Mouse (Mus musculus) megakaryocyte, embryonic 14.5 days (primary cell): ENCODE data around the gene Pik3c2g. TPM values are rescaled to one million over a fixed set of nuclear protein-coding genes. Genes with fewer than 3 reads are reported as not detected.

Source experiments
- H3K27me3 ChIP-seq: replicated peaks from 2 replicates; pipeline ENCODE3; 2012; ENCODE audit warnings: inconsistent platforms
- H3K36me3 ChIP-seq: replicated peaks from 2 replicates; pipeline ENCODE3; 2012; ENCODE audit warnings: low read length, inconsistent platforms, mixed read lengths
- H3K4me1 ChIP-seq: 2 replicates; pipeline ENCODE4 v1.6.1; 2012; ENCODE audit warnings: inconsistent platforms
- H3K4me3 ChIP-seq: replicated peaks from 2 replicates; pipeline ENCODE3; 2012; ENCODE audit warnings: moderate library complexity, mild to moderate bottlenecking, inconsistent platforms
- H3K9me3 ChIP-seq: 2 replicates; pipeline ENCODE4 v1.6.1; 2012; ENCODE audit warnings: inconsistent platforms
- FLI1 ChIP-seq: IDR thresholded peaks from 2 replicates; pipeline ENCODE4 v1.6.1; 2012; ENCODE audit warnings: low read length, inconsistent platforms, mixed read lengths
- GATA1 ChIP-seq: IDR thresholded peaks from 3 replicates; pipeline ENCODE4 v1.6.1; 2012; ENCODE audit warnings: mixed read lengths, low read length, inconsistent platforms, borderline replicate concordance
- polyA plus RNA-seq: library from polyadenylated mRNA; stranded (reverse); fragments of >175 nt; gene quantifications from 2 replicates; pipeline ENCODE4 v1.2.3, GENCODE M21; 2012; ENCODE audit warnings: low replicate concordance; ENCODE audit not compliant: insufficient read depth

Gene Pik3c2g
- polyA plus RNA-seq, 1 experiment, result not detected

GRCm38 (mm10) chr6:139953596-139953995 lies 366.6 kb downstream of the Pik3c2g start:
- TF ChIP-seq GATA1 (no peak), FLI1 (no peak)
- no peaks in the 10 kb centered on the region for H3K4me1 ChIP-seq

GRCm38 (mm10) chr6:139957531-139958241 lies 370.7 kb downstream of the Pik3c2g start:
- no peak overlapping the region for H3K4me3 ChIP-seq
- TF ChIP-seq GATA1, result no peak
- TF ChIP-seq FLI1, result no peak
- H3K4me1 ChIP-seq, result no peaks in the 10 kb centered on the region
- H3K27me3 ChIP-seq, result no peaks in the 10 kb centered on the region
- peaks cover 25% of the 10 kb centered on the region; the same call in 1 of the 2 replicates for H3K9me3 ChIP-seq
- H3K36me3 ChIP-seq, result no peaks in the 10 kb centered on the region

More at GRCm38 (mm10) chr6:139953596-139953995, 366.6 kb downstream of the Pik3c2g start:
- Histone ChIP-seq H3K4me3 (no peak overlapping the region), H3K9me3 (peaks cover 19% of the 10 kb centered on the region; the same call in 1 of the 2 replicates), H3K36me3 (no peaks in the 10 kb centered on the region), H3K27me3 (no peaks in the 10 kb centered on the region)

- H3K36me3 ChIP-seq, result no peaks in the 10 kb centered on the region
- no peaks in the 10 kb centered on the region for H3K27me3 ChIP-seq
- TF ChIP-seq GATA1 (no peak), FLI1 (no peak)
- H3K4me3 ChIP-seq, result no peak overlapping the region
- peaks cover 24% of the 10 kb centered on the region; the same call in 1 of the 2 replicates for H3K9me3 ChIP-seq
- H3K4me1 ChIP-seq, result no peaks in the 10 kb centered on the region
Observed at GRCm38 (mm10) chr6:139963775-139964174, 376.8 kb downstream of the Pik3c2g start.

- no peak for TF ChIP-seq GATA1
- no peaks in the 10 kb centered on the region for H3K36me3 ChIP-seq
- peaks cover 19% of the 10 kb centered on the region; the same call in 1 of the 2 replicates for H3K9me3 ChIP-seq
- H3K4me1 ChIP-seq, result no peaks in the 10 kb centered on the region
- no peaks in the 10 kb centered on the region for H3K27me3 ChIP-seq
- no peak overlapping the region for H3K4me3 ChIP-seq
Observed at GRCm38 (mm10) chr6:139964895-139965294, 377.9 kb downstream of the Pik3c2g start.

- H3K36me3 ChIP-seq, result no peaks in the 10 kb centered on the region
- H3K4me3 ChIP-seq, result no peak overlapping the region
- H3K4me1 ChIP-seq, result no peaks in the 10 kb centered on the region
- H3K9me3 ChIP-seq, result peaks cover 26% of the 10 kb centered on the region; the same call in 1 of the 2 replicates
- H3K27me3 ChIP-seq, result no peaks in the 10 kb centered on the region
- TF ChIP-seq FLI1 (no peak), GATA1 (no peak)
Observed at GRCm38 (mm10) chr6:139966684-139967083, 379.7 kb downstream of the Pik3c2g start.

GRCm38 (mm10) chr6:139971608-139972298 lies 384.7 kb downstream of the Pik3c2g start:
- TF ChIP-seq GATA1 (no peak), FLI1 (no peak)
- Histone ChIP-seq H3K4me3 (no peak overlapping the region), H3K36me3 (no peaks in the 10 kb centered on the region), H3K4me1 (no peaks in the 10 kb centered on the region), H3K9me3 (peaks cover 18% of the 10 kb centered on the region; the same call in 1 of the 2 replicates), H3K27me3 (no peaks in the 10 kb centered on the region)

- H3K4me1 ChIP-seq, result no peaks in the 10 kb centered on the region
- H3K27me3 ChIP-seq, result no peaks in the 10 kb centered on the region
- H3K9me3 ChIP-seq, result peaks cover 19% of the 10 kb centered on the region; the same call in 1 of the 2 replicates
- TF ChIP-seq FLI1 (no peak), GATA1 (no peak)
- no peaks in the 10 kb centered on the region for H3K36me3 ChIP-seq
- H3K4me3 ChIP-seq, result no peak overlapping the region
Observed at GRCm38 (mm10) chr6:139974668-139975067, 387.6 kb downstream of the Pik3c2g start.

- TF ChIP-seq FLI1 (no peak), GATA1 (no peak)
- Histone ChIP-seq H3K4me3 (no peak overlapping the region), H3K9me3 (peaks cover 17% of the 10 kb centered on the region; the same call in 1 of the 2 replicates), H3K4me1 (no peaks in the 10 kb centered on the region), H3K27me3 (no peaks in the 10 kb centered on the region), H3K36me3 (no peaks in the 10 kb centered on the region)
Observed at GRCm38 (mm10) chr6:139978114-139978513, 391.1 kb downstream of the Pik3c2g start.

- Histone ChIP-seq H3K4me1 (no peaks in the 10 kb centered on the region), H3K27me3 (no peaks in the 10 kb centered on the region), H3K4me3 (no peak overlapping the region), H3K36me3 (no peaks in the 10 kb centered on the region), H3K9me3 (peaks cover 19% of the 10 kb centered on the region)
- TF ChIP-seq GATA1 (no peak), FLI1 (no peak)
Observed at GRCm38 (mm10) chr6:139981061-139981460, 394.0 kb downstream of the Pik3c2g start.

- no peaks in the 10 kb centered on the region for H3K36me3 ChIP-seq
- no peaks in the 10 kb centered on the region for H3K27me3 ChIP-seq
- TF ChIP-seq GATA1 (no peak), FLI1 (no peak)
- H3K9me3 ChIP-seq, result peaks cover 28% of the 10 kb centered on the region
- H3K4me3 ChIP-seq, result no peak overlapping the region
- H3K4me1 ChIP-seq, result no peaks in the 10 kb centered on the region
Observed at GRCm38 (mm10) chr6:139984069-139984468, 397.0 kb downstream of the Pik3c2g start.

- TF ChIP-seq GATA1 (no peak), FLI1 (no peak)
- H3K9me3 ChIP-seq, result peaks cover 24% of the 10 kb centered on the region
- no peaks in the 10 kb centered on the region for H3K36me3 ChIP-seq
Observed at GRCm38 (mm10) chr6:139986564-139986963, 399.5 kb downstream of the Pik3c2g start.

More at GRCm38 (mm10) chr6:139986564-139986963, 399.5 kb downstream of the Pik3c2g start:
- no peak overlapping the region for H3K4me3 ChIP-seq
- no peaks in the 10 kb centered on the region for H3K27me3 ChIP-seq
- H3K4me1 ChIP-seq, result no peaks in the 10 kb centered on the region
